Mouse (Mus musculus) forebrain, postnatal 0 days (tissue): Measurements from ENCODE around the gene Gm20696. TPM values are rescaled to one million over a fixed set of nuclear protein-coding genes. Genes with fewer than 3 reads are reported as not detected.

Source experiments
- ATAC-seq: fragments of 200-750 bp; cut with Nextera tagmentation; 2 replicates; pipeline ENCODE4 v1.8.0; 2017; ENCODE audit warnings: mild to moderate bottlenecking, moderate library complexity
- DNase-seq: peaks from one replicate; pipeline ENCODE4 v3.0.0-alpha.2; 2015
- H3K27ac ChIP-seq: fragments of 300-500 bp; sonication (generic); 2 replicates; pipeline ENCODE4 v1.5.1; 2014; ENCODE audit warnings: low read depth, mild to moderate bottlenecking, antibody characterized with exemption, low read length, moderate library complexity, mixed read lengths
- H3K27me3 ChIP-seq: fragments of 300-500 bp; sonication (generic); 2 replicates; pipeline ENCODE4 v1.6.1; 2014; ENCODE audit warnings: mild to moderate bottlenecking, low read length, mixed read lengths; ENCODE audit not compliant: insufficient read depth
- H3K36me3 ChIP-seq: fragments of 300-500 bp; sonication (generic); 2 replicates; pipeline ENCODE4 v1.6.1; 2014; ENCODE audit warnings: mild to moderate bottlenecking, moderate library complexity; ENCODE audit not compliant: insufficient read depth
- H3K4me1 ChIP-seq: fragments of 300-500 bp; sonication (generic); 2 replicates; pipeline ENCODE4 v1.6.1; 2014; ENCODE audit warnings: antibody characterized with exemption; ENCODE audit not compliant: insufficient read depth
- H3K4me2 ChIP-seq: fragments of 300-500 bp; sonication (generic); 2 replicates; pipeline ENCODE4 v1.6.1; 2014; ENCODE audit warnings: low read depth, mild to moderate bottlenecking, moderate library complexity
- H3K4me3 ChIP-seq: fragments of 300-500 bp; sonication (generic); 2 replicates; pipeline ENCODE4 v1.5.1; 2014; ENCODE audit warnings: low read depth, low read length, mixed read lengths
- H3K9ac ChIP-seq: fragments of 300-500 bp; sonication (generic); 2 replicates; pipeline ENCODE4 v1.6.1; 2014; ENCODE audit warnings: mild to moderate bottlenecking
- H3K9me3 ChIP-seq: fragments of 300-500 bp; sonication (generic); 2 replicates; pipeline ENCODE4 v1.6.1; 2016; ENCODE audit warnings: low read length
- CTCF ChIP-seq: sonication (generic); IDR thresholded peaks from 2 replicates; pipeline ENCODE4 v1.5.1; 2016; ENCODE audit warnings: antibody characterized with exemption, control low read depth, low read depth
- WGBS: fragments of 180-500 bp; shearing (Covaris S2); extraction: QIAGEN DNeasy Blood & Tissue Kit; methylation state at CpG from one replicate; pipeline ENCODE4 v1.1.7; 2014; 5-methylcytosine and 5-hydroxymethylcytosine counted together
- polyA plus RNA-seq: library from polyadenylated mRNA; unstranded; fragments of >200 nt; fragmentation: Nextera tagmentation; extraction: Ambion mirVana; gene quantifications from 2 replicates; pipeline ENCODE4 v1.2.1, GENCODE M21; 2015
- total RNA-seq: library from RNA; depleted of rRNA; stranded (reverse); fragments of >200 nt; gene quantifications from 2 replicates; pipeline ENCODE4 v1.2.3, GENCODE M21; 2014

Gene Gm20696
- total and polyA plus RNA-seq, 2 experiments from 2014 or later: 2.2 to 2.6 TPM

- Histone ChIP-seq H3K4me2 (no peak overlapping the region), H3K27ac (no peak overlapping the region), H3K4me3 (no peak overlapping the region), H3K9me3 (no peaks in the 10 kb centered on the region), H3K36me3 (peaks cover 10% of the 10 kb centered on the region; the same call in 1 of the 2 replicates), H3K27me3 (no peaks in the 10 kb centered on the region), H3K9ac (no peak overlapping the region), H3K4me1 (no peaks in the 10 kb centered on the region)
- DNase-seq: peak; percentile 59
- peak; percentile 63 for TF ChIP-seq CTCF
- WGBS: 89% methylated on average over 2 of the region's 2 CpGs
- ATAC-seq: peak; percentile 34
Observed at GRCm38 (mm10) chr6:99652341-99652740, 14.3 kb downstream of the Gm20696 start.

GRCm38 (mm10) chr6:99649307-99649706, 17.3 kb downstream of the Gm20696 start:
- Histone ChIP-seq H3K4me2 (no peak overlapping the region), H3K9ac (no peak overlapping the region), H3K4me3 (no peak overlapping the region), H3K27me3 (no peaks in the 10 kb centered on the region), H3K36me3 (peaks cover 14% of the 10 kb centered on the region; the same call in 1 of the 2 replicates), H3K4me1 (no peaks in the 10 kb centered on the region), H3K27ac (no peak overlapping the region), H3K9me3 (no peaks in the 10 kb centered on the region)
- ATAC-seq: no peak
- TF ChIP-seq CTCF: no peak
- DNase-seq: no peak
- WGBS: 70% methylated on average over 2 of the region's 2 CpGs

- no peaks in the 10 kb centered on the region; the same call in 1 of the 2 replicates for H3K4me1 ChIP-seq
- H3K4me2 ChIP-seq: no peak overlapping the region
- H3K9ac ChIP-seq: no peak overlapping the region
- no peak overlapping the region for H3K27ac ChIP-seq
- DNase-seq (no peak), ATAC-seq (no peak)
- H3K27me3 ChIP-seq: no peaks in the 10 kb centered on the region
- no peak overlapping the region for H3K4me3 ChIP-seq
- H3K9me3 ChIP-seq: no peaks in the 10 kb centered on the region
- 78% methylated on average over 10 of the region's 10 CpGs for WGBS
- no peak for TF ChIP-seq CTCF
- H3K36me3 ChIP-seq: peaks cover 14% of the 10 kb centered on the region; the same call in 1 of the 2 replicates
Observed at GRCm38 (mm10) chr6:99646344-99646743, 20.3 kb downstream of the Gm20696 start.

- Histone ChIP-seq H3K4me1 (no peaks in the 10 kb centered on the region; the same call in 1 of the 2 replicates), H3K27ac (no peak overlapping the region), H3K27me3 (no peaks in the 10 kb centered on the region), H3K9ac (no peak overlapping the region), H3K4me3 (no peak overlapping the region), H3K4me2 (no peak overlapping the region), H3K36me3 (peaks cover 9% of the 10 kb centered on the region; the same call in 1 of the 2 replicates), H3K9me3 (no peaks in the 10 kb centered on the region)
- ATAC-seq: no peak
- peak; percentile 24; the same call in 1 of the 2 replicates for TF ChIP-seq CTCF
- DNase-seq: no peak
- 90% methylated on average over 5 of the region's 5 CpGs for WGBS
Observed at GRCm38 (mm10) chr6:99644876-99645275, 21.7 kb downstream of the Gm20696 start.

GRCm38 (mm10) chr6:99644386-99644785, 22.2 kb downstream of the Gm20696 start:
- WGBS: 62% methylated on average over 5 of the region's 5 CpGs
- Histone ChIP-seq H3K9ac (no peak overlapping the region), H3K27me3 (no peaks in the 10 kb centered on the region), H3K9me3 (no peaks in the 10 kb centered on the region), H3K27ac (no peak overlapping the region), H3K4me1 (no peaks in the 10 kb centered on the region; the same call in 1 of the 2 replicates), H3K4me3 (no peak overlapping the region), H3K4me2 (no peak overlapping the region), H3K36me3 (peaks cover 13% of the 10 kb centered on the region; the same call in 1 of the 2 replicates)
- ATAC-seq (no peak), DNase-seq (no peak)
- TF ChIP-seq CTCF: no peak

GRCm38 (mm10) chr6:99643439-99644199, 23.0 kb downstream of the Gm20696 start:
- Histone ChIP-seq H3K36me3 (peaks cover 19% of the 10 kb centered on the region; the same call in 1 of the 2 replicates), H3K4me1 (no peaks in the 10 kb centered on the region; the same call in 1 of the 2 replicates), H3K4me3 (no peak overlapping the region), H3K9ac (no peak overlapping the region), H3K4me2 (no peak overlapping the region), H3K27me3 (no peaks in the 10 kb centered on the region), H3K9me3 (no peaks in the 10 kb centered on the region), H3K27ac (no peak overlapping the region)
- ATAC-seq: no peak
- DNase-seq: no peak
- 49% methylated on average over 10 of the region's 10 CpGs for WGBS
- no peak for TF ChIP-seq CTCF

- H3K4me2 ChIP-seq: no peak overlapping the region
- no peaks in the 10 kb centered on the region for H3K9me3 ChIP-seq
- 68% methylated on average over 4 of the region's 4 CpGs for WGBS
- H3K4me3 ChIP-seq: no peak overlapping the region
- no peaks in the 10 kb centered on the region for H3K27me3 ChIP-seq
- ATAC-seq (no peak), DNase-seq (no peak)
- H3K36me3 ChIP-seq: peaks cover 18% of the 10 kb centered on the region
- TF ChIP-seq CTCF: no peak
- no peaks in the 10 kb centered on the region for H3K4me1 ChIP-seq
- H3K9ac ChIP-seq: no peak overlapping the region
- no peak overlapping the region for H3K27ac ChIP-seq
Observed at GRCm38 (mm10) chr6:99637456-99637855, 29.1 kb downstream of the Gm20696 start.
